Mouse (Mus musculus): ENCODE measurements around the gene Gm17018.
A peak's percentile ranks its signal among the peaks of the same experiment; 100 is the strongest.

The Gm17018 gene

DNA sequence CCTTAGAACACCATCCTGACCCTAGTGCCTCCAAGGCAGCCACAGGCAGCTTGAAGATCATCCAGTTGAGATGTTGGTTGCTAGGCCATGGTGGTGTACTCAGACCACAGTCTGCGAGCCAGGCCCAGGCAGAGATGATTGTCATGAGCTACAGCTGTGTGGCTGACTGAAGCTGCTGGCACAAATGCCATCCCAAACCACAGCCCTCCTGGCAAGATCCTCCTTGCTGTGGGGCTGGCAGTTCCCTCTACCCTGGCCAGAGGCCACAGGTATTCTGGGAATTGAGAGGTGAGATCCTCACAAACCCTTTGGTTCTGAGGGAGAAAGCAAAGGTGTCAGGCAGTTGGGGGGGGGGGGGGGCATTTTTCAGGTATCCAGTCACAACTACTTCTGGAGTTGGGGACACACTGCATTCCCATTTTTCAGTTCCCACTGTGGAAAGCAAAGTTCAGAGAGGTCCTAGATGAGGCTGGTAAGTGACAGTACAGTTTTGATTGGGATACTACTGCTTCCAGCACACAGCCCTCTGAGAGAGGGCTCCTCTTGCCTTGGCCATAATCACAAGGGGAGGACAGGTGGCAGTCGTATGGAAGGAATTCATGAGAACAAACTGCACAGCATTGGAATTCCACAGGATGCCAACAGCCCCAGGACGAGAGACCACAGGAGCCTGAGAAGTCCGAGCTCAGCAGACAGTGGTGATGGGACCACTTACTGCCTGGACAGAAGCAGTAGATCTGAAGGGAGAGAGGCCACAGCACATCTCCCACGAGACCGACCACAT, 27.3 kb downstream of the Gm17018 start:
- DNase-seq (ENCODE audit: low spot score in 2 of 2), result no peak

DNA sequence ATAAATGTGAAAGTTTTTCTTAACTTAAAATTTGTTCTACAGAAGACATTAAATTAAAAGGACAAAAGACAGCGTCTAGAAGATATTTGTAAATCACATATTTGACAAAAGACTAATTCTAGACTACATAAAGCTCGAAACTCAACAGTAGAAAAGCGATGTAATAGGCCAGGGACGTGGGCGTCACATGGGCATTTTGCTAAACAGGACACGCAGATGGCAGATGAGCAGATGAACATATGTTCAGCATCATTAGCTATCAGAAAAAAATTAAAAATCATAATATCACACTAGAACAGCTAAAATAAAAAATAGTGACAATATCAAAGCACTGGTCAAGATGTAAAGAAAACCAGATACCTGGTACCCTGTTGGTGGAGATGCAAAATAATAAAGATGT, 29.3 kb downstream of the Gm17018 start:
- DNase-seq (ENCODE audit: low spot score in 2 of 2), result no peak

DNA sequence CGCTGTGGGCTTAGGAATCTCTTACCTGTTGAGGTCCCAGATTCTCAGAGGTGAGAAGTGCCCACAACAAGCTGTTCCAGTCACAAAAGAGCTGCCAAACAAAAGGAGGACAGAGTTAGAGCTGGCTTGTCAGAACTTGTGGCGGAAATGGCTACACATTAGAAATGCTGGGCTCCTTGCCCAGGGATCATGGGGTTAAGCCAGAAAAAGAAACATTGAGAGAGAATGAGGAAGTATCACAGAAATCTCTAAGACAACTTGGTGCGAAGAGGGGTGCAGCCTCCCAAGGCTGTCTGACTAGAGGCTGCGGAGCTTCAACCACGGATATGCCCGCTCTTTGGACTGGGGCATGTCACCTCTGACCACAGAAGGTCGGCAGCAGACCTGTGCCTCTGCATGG, 31.3 kb downstream of the Gm17018 start:
- DNase-seq (ENCODE audit: low spot score in 2 of 2), result peak in 1 of 2 experiments; percentile 26

DNA sequence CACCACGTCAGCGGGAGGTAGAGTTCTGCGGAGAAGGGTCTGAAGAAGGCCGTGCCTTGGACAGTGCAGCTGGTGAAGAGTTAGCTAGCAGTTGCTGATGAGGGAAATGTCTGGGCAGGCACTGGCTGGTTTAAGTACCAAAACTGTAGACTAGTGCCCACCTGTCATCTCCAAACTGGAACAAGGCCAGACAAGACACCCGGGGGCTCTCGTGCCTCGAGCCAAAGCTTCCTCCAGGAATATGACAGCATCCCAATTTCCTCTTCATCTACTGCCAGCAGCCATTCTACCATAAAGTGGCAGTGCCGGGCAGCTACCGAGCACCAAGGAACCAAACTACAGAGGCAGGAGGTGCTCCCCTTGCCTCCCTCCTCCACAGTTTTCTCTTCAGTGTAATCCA, 32.5 kb downstream of the Gm17018 start:
- DNase-seq (ENCODE audit: low spot score in 2 of 2), result no peak

DNA sequence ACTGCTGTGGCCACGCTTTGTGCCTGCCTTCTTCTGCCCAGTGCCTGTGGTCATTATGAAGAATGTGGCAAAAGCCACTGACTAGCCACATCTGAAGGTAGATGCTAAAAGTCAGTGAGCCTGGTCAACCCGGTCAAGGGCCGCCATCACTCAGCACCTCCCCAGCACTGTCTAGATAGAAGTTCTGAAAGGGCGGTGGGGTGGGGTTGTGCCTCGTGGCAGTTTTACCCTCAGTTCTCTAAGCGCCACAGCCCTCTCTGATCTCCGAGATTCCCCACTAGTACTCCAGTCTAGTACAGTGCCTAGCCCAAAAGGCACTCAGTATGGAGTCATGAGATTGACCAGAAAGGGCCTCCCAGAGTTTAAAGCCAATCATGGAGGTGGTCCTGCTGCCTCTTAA, 33.7 kb downstream of the Gm17018 start:
- no peak for DNase-seq (ENCODE audit: low spot score in 2 of 2)

DNA sequence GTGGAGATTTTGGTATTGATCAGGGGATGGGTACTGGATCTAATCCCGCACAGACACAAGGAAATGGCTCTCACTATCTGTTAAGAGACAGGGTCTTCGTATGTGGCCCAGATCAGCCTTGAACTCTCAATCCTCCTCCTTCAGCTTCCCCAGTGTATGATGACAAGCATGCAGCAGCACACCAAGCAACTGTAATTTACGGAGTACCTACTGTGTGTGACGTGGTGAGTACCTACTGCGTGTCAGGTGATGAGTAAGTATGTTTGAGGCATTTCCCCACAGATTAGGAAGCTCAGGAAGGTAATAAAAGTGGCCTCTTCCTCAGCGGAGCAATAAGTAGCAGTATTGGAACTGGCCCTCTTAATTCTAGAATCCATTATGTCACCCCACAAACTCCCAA, 35.1 kb downstream of the Gm17018 start:
- DNase-seq (ENCODE audit: low spot score in 2 of 2), result no peak

DNA sequence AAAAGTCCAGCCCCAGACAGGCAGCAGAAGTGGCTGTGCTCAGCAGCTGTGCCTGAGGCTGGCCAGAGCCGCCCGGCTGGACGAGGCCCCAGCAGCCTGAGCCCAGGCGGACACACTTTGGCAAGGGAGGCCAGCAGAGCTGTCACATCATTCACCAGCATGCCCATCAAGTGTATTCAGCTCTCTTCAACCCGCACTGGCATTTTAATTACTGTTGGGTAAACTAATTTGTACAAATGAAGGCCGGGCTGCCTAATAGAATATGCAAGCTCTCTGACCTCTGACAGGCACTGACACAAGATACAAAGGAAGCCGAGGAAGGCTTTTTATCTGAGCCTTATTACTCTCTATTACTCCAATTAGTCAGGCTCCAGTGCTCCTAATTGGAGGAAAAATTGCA, 35.6 kb downstream of the Gm17018 start:
- no peak for DNase-seq (ENCODE audit: low spot score in 2 of 2)

DNA sequence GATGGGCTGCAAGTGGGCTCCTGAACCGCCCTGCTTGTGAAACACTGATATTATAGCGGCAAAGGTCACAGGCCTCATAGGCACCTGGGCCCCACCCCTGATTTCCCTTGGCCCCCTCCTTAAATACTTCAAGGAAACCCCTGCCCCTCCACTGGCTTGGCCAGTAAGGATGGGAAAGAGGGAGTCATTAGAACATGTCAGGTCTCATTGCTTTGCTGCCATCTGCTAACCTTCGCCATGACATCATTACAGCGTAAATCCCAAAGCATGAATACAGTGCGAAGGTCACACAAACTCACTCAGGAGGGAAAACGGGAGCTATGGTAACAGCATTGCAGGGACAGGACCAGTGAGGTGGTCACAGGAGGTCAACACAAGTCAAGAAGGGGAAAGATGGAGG, 36.0 kb downstream of the Gm17018 start:
- no peak for DNase-seq (ENCODE audit: low spot score in 2 of 2)

DNA sequence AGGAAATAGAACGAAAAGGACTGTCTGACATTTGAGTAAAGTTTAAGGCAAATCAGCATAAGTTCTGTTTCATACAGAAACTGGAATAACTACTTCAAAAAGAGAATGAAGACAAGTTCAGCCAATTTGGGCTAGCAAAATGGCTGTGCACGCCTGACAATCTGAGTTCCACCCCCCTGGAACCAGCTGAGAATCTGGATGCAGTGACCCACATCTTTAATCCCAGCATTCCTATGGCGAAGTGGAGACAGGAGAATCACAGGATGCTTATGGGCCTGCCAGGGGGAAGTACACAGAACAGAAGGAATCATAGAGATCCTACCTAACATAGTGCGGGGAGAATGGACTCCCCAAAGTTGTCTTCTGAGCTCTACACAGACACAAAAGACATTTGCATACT, 36.7 kb downstream of the Gm17018 start:
- no peak for DNase-seq (ENCODE audit: low spot score in 2 of 2)

DNA sequence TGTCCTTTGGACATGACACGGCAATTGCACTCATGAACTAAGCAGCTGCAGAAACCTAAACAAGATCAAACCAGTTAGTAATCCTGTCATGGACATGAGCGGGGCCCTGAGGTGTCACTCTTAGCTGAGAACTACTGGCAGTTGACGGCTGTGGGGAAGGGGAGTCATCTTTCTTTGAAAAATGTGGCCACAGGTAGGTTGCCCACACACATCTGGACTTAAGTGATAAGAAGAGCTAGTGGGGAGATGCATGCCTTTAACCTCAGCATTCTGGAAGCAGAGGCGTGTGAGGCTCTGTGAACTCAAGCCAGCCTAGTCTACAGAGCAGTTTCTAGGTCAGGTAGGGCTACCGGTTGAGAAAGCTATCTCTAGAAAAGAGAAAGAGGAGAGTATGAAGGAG, 42.2 kb downstream of the Gm17018 start:
- no peak for DNase-seq (ENCODE audit: low spot score in 2 of 2)

DNA sequence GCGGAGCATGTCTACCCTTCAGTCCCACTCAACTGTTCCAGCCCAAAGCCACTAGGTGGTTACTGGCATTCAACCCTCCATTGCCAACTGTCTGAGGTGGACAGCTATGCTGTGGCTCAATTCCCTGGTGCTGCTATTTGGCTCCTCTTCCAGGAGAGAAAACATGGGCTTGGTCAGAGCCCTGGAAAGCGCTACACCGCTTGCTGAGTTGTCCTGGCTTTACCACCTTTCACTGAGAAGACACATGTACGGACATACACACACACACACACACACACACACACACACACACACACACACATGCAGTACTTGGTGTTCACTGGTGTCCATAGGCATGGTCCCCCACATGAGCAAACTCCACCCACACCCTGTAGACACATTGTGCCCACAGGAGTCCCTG, 46.3 kb downstream of the Gm17018 start:
- DNase-seq (ENCODE audit: low spot score in 2 of 2), result no peak

DNA sequence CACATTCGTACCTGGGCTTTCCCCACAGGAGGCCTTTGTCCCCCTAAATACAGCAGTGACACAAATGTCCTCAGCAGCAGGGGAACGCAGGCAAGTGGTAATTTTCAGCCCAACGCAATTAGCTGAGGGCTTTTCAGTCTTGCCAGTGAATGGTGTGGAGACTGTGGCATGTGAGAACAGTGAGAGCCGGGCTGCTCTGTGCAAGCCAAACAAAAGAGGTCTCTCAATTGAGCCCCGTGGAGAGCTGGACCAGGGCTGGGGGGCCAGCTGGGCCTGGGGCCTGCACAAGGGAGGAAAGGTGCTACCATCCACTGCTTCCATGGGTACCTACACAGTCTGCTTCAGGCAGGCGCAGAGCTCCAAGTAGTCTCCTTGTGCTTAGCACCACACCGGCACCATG, 47.1 kb downstream of the Gm17018 start:
- no peak for DNase-seq (ENCODE audit: low spot score in 2 of 2)

DNA sequence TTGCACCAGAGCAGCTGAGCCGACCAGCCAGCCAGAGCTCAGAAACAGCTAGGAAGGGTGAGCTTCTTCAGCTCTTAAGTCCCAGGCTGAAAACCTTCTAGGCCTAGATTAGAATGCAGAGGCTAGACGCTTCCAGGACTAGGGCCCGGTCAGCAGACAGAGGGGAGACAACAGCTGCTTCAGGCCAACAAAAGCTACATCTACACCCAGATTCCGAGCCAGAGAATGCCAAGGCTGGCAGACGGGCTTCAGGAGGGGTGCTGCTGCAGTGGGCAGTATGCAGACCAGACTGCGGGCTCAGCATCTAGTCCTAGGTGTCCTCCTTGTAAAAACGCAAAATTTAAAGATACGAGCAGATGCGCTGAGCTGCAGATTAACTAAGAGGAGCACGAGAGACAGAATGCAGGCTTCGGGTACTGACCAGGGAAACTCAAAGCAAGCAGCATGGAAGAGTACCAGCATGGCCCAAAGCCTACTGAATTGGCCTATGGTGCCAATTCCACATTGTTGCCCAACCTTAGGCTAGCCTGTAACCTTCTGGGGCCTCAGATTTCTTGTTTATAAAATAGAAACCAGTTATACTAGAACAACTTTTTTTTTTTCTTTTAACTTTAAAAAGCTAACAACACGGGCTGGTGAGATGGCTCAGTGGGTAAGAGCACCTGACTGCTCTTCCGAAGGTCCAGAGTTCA, 48.4 kb downstream of the Gm17018 start:
- DNase-seq (ENCODE audit: low spot score in 2 of 2), result no peak

DNA sequence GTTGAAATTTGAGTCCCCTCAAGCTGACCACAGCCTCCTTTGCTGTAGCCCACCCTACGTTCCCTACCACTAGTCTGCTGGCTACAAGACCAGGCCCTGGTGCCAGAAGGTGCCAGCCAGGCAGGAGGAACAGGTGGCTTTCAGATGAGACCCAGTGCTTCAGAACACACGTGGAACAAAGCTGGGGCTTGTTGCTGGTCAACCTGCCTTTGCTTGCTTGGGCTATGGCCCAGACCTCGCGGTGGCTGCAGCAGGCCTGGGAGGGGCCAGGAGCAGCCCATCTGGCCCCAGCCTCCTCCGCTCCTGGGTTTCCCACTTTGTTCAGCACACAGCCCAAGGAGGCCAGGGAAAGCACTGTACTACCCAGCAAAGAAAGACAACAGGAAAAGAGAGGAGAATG, 50.4 kb downstream of the Gm17018 start:
- no peak for DNase-seq (ENCODE audit: low spot score in 2 of 2)

DNA sequence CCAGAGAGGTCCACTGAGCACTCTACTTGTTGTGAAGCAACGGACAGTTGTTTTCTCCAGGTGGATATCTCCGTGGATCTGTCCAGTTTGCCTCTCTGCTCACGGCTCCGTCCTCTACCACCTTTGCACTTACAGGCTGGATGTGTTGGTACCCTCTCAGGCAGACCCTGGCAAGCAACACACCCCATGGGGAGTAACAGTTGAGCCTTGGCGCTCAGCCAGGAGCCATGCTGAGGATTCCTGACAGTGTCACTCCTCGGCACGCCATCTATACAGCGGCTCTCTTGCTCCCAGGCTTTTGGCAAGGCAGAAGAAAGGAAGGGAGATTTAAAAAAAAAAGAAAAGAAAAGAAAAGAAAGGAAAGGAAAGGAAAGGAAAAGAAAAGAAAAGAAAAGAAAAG, 54.0 kb downstream of the Gm17018 start:
- DNase-seq (ENCODE audit: low spot score in 2 of 2), result no peak

DNA sequence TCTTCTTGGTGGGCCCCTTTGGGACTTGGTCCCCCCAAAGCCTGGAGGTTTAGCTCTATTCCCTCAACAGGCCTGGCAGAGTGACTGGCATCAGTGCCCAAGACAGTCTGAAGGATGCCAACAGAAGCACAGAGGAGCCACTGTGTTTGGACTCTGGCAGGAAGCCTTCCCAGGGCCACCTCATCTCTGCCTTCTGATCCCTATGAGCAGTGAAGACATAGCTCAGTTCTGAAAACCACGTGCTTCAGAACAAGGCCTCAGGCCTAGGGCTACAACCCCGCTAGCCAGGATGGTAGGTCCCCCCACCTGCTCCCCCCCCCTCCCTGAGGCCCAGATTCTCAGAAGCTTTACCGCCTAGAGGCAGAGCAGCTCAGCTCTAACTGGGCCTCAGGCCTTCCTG, 54.5 kb downstream of the Gm17018 start:
- peak in 1 of 2 experiments; percentile 37 for DNase-seq (ENCODE audit: low spot score in 2 of 2)

DNA sequence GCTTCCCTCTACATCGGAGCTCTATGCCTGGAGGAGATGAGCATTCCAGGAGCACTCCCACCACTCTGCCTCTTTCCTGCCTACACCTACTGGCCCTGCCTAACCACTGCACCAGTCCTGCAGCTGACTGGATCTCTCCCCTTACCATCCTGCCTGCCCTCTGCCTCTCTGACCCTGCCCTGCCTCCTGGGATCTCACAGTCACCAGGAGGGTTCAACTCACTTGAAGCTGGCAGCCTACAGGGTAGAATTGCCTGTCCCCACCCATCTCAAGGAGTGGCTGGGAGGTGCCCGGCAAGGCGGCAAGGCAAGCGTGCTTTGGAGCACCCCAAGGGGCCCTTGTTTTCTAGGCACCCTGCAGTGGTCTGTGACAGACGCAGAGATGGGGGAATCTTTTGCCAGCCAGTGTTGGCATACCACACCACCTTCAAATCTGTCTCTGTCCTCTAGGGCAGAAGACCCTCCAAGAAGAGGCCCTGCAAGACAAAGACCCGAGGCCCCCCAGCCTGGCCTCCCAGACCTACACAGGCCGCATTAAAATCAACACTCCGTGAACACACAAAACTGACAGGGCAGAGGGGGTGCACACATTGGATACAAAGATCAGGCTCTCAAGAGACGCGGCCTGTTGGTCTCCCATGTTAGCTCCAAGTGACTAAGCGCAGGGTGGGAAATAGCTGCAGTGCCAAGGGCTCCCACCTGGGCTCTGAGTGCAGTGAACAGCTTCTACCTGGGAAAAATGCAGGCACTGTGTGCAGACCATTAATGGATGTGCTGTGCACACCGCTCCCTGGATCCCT, 55.2 kb downstream of the Gm17018 start:
- DNase-seq (ENCODE audit: low spot score in 2 of 2), result no peak

DNA sequence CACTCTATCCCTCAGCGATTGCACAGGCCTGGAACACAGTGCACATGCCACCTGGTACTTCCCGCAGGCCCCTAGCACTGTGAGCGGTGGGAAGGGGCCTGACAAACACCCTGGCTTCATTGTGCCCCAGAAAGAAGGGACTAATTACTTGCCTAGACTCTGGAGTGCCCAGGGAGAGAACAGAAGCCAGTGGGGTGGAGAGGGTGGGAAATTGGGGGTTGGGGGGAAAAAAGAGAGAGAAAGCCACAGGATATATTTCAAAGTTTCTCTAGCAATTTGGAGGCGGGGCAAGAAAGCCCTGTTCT, 55.8 kb downstream of the Gm17018 start:
- DNase-seq (ENCODE audit: low spot score in 2 of 2), result no peak

DNA sequence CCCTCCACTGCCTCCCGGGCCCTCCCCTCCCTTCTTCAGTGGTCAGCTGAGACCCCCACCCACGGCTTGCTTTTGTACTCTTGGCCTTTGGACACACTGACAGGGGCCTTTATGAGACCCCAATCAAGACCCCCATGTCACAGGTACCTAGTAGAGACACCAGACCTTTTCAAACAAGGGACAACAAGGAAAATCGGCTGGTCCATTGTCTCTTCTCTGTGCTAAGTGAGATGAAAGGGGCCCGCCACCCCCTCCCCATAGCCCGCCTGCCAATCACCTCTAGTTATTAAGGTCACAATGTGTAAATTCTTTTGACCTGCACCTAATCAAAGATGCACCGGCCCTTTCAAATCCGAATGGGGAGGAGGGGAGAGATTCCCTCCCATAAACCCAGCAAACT, 56.3 kb downstream of the Gm17018 start:
- DNase-seq (ENCODE audit: low spot score in 2 of 2), result no peak

DNA sequence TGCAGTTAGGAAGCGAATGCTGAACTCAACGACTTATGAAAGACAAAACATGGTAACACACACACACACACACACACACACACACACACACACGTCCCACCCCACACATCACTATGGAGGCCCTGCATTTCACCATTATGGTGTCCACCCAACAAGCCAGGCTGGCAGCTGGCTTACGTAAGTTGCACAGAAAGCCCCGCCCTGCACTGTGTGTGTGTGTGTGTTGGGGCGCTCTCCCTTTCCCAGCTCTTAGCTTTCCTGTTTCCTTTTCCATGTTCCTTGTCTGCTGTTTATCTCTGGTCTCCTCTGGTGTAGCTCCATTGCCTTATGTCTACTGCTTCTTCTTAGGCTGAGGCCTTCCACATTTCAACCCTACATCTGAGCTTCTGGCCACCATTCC, 57.8 kb downstream of the Gm17018 start:
- no peak for DNase-seq (ENCODE audit: low spot score in 2 of 2)

DNA sequence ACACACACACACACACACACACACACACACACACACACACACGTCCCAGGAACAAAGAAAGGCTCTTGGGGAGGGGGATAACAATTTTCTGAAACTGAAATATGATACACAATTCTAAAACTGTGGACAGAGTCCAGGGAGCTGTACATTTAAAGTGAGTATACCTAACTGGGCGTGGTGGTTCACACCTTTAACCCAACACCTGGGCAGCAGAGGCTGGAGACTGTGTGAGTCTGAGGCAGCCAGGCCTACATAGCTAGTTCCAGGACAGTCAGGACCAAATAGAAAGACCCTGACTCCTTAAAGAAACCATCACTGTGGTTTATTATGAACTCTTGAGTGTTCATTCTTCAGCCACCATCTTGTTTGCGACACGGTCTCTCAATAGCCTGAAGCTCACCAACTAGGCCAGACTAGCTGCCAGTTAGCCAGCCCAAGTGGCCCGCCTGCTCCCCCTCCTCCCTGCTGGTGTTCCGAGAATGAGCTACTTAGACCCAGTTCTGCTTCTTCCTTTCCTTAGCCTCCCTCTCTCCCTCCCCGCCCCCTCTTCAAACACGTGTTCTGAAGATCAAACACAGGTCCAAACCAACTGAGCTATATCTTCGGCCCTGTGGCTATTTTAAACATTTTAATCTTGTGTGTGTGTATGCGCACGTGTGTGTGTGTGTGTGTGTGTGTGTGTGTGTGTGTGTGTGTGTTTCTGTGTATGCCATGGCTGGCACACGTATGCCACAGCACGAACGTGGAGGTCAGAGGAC, 59.5 kb downstream of the Gm17018 start:
- DNase-seq (ENCODE audit: low spot score in 2 of 2), result no peak

DNA sequence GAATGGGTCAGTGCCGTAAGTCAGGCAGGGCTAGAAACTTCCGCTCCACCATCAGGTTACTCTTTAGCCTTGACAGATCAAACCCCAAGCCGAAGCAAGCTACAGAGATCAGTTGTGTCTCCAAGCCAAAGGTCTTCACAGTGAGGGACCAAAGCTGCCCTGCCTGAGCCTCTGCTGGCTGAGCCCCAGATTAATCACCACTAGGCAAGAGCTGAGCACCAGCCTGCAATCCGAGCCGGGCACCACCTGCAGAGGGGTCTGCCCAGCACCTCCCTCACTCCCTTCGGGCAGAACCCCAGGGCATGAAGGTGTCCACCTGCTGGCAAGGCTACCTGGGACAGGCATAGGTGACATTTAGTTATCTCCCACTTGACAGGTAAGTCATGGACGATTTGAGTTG, 60.6 kb downstream of the Gm17018 start:
- DNase-seq (ENCODE audit: low spot score in 2 of 2), result no peak
